Mouse (Mus musculus) lung, postnatal 0 days (tissue): ENCODE data around the gene Gzme. TPM values are rescaled to one million over a fixed set of nuclear protein-coding genes. Genes with fewer than 3 reads are reported as not detected.
"Not testable (repeated sequence)": the region's sequence is repeated elsewhere in the genome, so short reads cannot be mapped to it uniquely, and the experiment has no call there.

Source experiments
- ATAC-seq: fragments of 200-750 bp; cut with Nextera tagmentation; 2 replicates; pipeline ENCODE4 v1.8.0; 2017; ENCODE audit warnings: moderate library complexity
- DNase-seq: peaks from one replicate; pipeline ENCODE4 v3.0.0-alpha.2; 2016; ENCODE audit warnings: low spot score
- H3K27ac ChIP-seq: fragments of 300-500 bp; sonication (generic); 2 replicates; pipeline ENCODE4 v1.5.1; 2014; ENCODE audit warnings: antibody characterized with exemption, mild to moderate bottlenecking, low read length, mixed read lengths
- H3K27me3 ChIP-seq: fragments of 300-500 bp; sonication (generic); replicated peaks from 2 replicates; pipeline ENCODE4 v1.6.1; 2014; ENCODE audit warnings: low read length, mixed read lengths; ENCODE audit not compliant: insufficient read depth
- H3K36me3 ChIP-seq: fragments of 300-500 bp; sonication (generic); 2 replicates; pipeline ENCODE4 v1.6.1; 2014; ENCODE audit warnings: low read length, mixed read lengths; ENCODE audit not compliant: insufficient read depth
- H3K4me1 ChIP-seq: fragments of 300-500 bp; sonication (generic); 2 replicates; pipeline ENCODE4 v1.6.1; 2014; ENCODE audit warnings: antibody characterized with exemption, low read depth, low read length, mixed read lengths; ENCODE audit not compliant: insufficient read depth
- H3K4me2 ChIP-seq: fragments of 300-500 bp; sonication (generic); replicated peaks from 2 replicates; pipeline ENCODE4 v1.6.1; 2014; ENCODE audit warnings: low read depth, mild to moderate bottlenecking, low read length, moderate library complexity, mixed read lengths
- H3K4me3 ChIP-seq: fragments of 300-500 bp; sonication (generic); 2 replicates; pipeline ENCODE4 v1.5.1; 2014; ENCODE audit warnings: low read depth, low read length
- H3K9ac ChIP-seq: fragments of 300-500 bp; sonication (generic); replicated peaks from 2 replicates; pipeline ENCODE4 v1.6.1; 2014; ENCODE audit warnings: low read depth, mild to moderate bottlenecking
- H3K9me3 ChIP-seq: fragments of 300-500 bp; sonication (generic); 2 replicates; pipeline ENCODE4 v1.6.1; 2016; ENCODE audit warnings: low read length, mixed read lengths
- CTCF ChIP-seq: IDR thresholded peaks from 2 replicates; pipeline ENCODE4 v1.5.1; 2016; ENCODE audit warnings: antibody characterized with exemption, mild to moderate bottlenecking
- EP300 ChIP-seq: IDR thresholded peaks from 2 replicates; pipeline ENCODE4 v1.6.1; 2016; ENCODE audit warnings: antibody characterized with exemption, mild to moderate bottlenecking, control low read depth
- WGBS: fragments of 180-500 bp; shearing (Covaris S2); extraction: QIAGEN DNeasy Blood & Tissue Kit; methylation state at CpG from one replicate; pipeline ENCODE4 v1.1.7; 2014; 5-methylcytosine and 5-hydroxymethylcytosine counted together
- polyA plus RNA-seq: library from polyadenylated mRNA; unstranded; fragments of >200 nt; fragmentation: Nextera tagmentation; extraction: Ambion mirVana; gene quantifications from 2 replicates; pipeline ENCODE4 v1.2.1, GENCODE M21; 2015

Gene Gzme
- polyA plus RNA-seq, 1 experiment from 2014 or later = not detected

- no peak for ATAC-seq
- Histone ChIP-seq H3K4me1 (no peaks in the 10 kb centered on the region), H3K9ac (no peak overlapping the region), H3K27me3 (no peaks in the 10 kb centered on the region), H3K36me3 (no peaks in the 10 kb centered on the region), H3K27ac (no peak overlapping the region), H3K4me3 (no peak overlapping the region), H3K4me2 (no peak overlapping the region), H3K9me3 (no peaks in the 10 kb centered on the region)
- WGBS = 45% methylated on average over 3 of the region's 3 CpGs
- TF ChIP-seq CTCF (peak; percentile 33; the same call in 1 of the 2 replicates), EP300 (no peak)
- no peak for DNase-seq
These were observed 7.9 kb upstream of the Gzme start for GRCm38 (mm10) chr14:56128341-56128740.

GRCm38 (mm10) chr14:56123516-56123915 is 3.1 kb upstream of the Gzme start:
- Histone ChIP-seq H3K4me3 (no peak overlapping the region), H3K4me1 (no peaks in the 10 kb centered on the region), H3K27ac (no peak overlapping the region), H3K9me3 (no peaks in the 10 kb centered on the region), H3K9ac (no peak overlapping the region), H3K27me3 (no peaks in the 10 kb centered on the region), H3K36me3 (no peaks in the 10 kb centered on the region), H3K4me2 (no peak overlapping the region)
- no peak for TF ChIP-seq EP300
- no peak for TF ChIP-seq CTCF
- DNase-seq = no peak
- WGBS = 83% methylated on average over 3 of the region's 3 CpGs
- ATAC-seq = no peak

- not testable (repeated sequence) for H3K9me3 ChIP-seq, H3K27ac ChIP-seq, ATAC-seq, H3K4me1 ChIP-seq, H3K27me3 ChIP-seq, H3K4me2 ChIP-seq, DNase-seq, H3K4me3 ChIP-seq, H3K9ac ChIP-seq, H3K36me3 ChIP-seq
- 91% methylated on average over 33 of the region's 33 CpGs for WGBS
These were observed 4.7 kb downstream of the Gzme start for GRCm38 (mm10) chr14:56115531-56116310.

DNA sequence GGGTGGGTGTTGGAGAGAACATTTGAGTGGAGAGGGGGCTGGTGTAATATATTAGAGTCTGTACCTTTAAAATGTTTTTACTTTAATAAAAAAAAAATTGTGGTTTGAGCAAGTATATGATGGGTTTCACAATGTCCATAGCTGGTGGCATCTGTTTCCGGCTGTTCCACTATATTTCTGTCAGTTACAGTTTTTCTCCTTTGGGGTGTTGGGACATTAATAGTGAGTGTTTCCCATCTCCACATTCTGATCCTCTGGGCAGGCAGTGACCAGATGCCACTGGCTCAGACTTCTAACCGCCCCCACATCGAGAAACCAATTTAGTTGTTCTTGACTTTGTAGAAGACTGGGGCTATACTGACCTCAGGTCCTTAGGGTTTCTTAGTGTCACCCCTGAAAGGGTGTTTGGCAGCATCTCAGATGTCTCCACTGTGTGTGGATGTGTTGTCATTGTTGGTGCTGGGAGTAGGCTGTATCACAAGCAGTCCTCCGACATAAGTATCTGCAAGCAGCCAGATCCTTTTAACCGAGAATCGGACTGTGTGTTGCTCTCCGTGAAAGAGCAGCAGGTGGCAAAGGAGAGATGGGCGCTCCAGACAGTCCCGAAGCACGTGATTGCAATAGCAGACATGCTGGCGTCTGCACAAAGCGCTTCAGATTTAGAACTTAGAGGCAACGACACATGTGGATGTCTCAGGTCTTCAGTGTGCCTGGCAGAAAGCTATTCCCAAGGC is 14.8 kb downstream of the Gzme start:
- Histone ChIP-seq H3K9me3 (no peaks in the 10 kb centered on the region), H3K27me3 (no peaks in the 10 kb centered on the region), H3K4me1 (no peaks in the 10 kb centered on the region), H3K4me2 (no peak overlapping the region), H3K27ac (no peak overlapping the region), H3K36me3 (no peaks in the 10 kb centered on the region), H3K9ac (no peak overlapping the region), H3K4me3 (no peak overlapping the region)
- no peak for TF ChIP-seq EP300
- TF ChIP-seq CTCF = no peak
- DNase-seq = peak; percentile 24
- 72% methylated on average over 13 of the region's 13 CpGs for WGBS
- ATAC-seq = peak; percentile 17; the same call in 1 of the 2 replicates

DNA sequence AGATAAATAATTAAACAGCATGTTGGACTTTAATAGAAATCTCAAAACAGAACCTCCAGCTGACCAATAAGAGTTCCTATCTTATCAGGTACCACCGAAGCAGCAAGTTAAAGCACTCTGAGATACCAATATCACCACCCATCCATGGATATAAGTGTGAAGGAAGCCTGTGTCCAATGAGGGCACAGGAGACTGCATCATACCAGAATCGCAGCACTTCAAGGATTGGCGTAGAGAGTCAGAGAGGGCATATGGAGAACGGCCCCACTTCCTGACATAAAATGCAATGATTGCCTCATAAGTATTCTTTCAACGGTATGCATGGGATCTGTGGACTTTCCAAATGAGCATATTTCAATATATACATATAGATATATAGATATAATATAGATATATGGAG is 15.4 kb downstream of the Gzme start:
- H3K27me3 ChIP-seq = no peaks in the 10 kb centered on the region
- H3K27ac ChIP-seq = no peak overlapping the region
- H3K4me2 ChIP-seq = no peak overlapping the region
- no peak overlapping the region for H3K4me3 ChIP-seq
- H3K36me3 ChIP-seq = no peaks in the 10 kb centered on the region
- TF ChIP-seq EP300 (no peak), CTCF (no peak)
- ATAC-seq (no peak), DNase-seq (no peak)
- H3K4me1 ChIP-seq = no peaks in the 10 kb centered on the region
- no peaks in the 10 kb centered on the region for H3K9me3 ChIP-seq
- no peak overlapping the region for H3K9ac ChIP-seq
- WGBS = 68% methylated on average over 5 of the region's 5 CpGs

DNA sequence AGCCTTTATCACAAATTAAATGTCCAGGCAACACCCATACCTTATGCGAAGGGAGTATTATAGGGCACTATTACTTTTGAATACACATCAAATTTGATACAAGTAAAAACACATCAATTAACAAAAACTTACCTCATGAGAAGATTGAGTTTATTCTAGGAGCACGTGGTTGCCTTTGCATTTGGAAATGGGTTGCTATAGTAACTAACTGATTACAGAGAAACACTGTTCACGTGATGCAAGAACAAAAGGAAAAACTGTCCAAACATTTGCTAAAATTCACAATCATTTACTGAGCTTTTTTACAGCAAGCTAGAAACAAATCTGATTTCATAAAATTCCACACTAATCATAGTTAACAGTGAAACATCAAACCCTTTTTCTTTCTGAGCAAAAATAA is 17.0 kb downstream of the Gzme start:
- H3K4me3 ChIP-seq = no peak overlapping the region
- no peak for TF ChIP-seq CTCF
- ATAC-seq = no peak
- no peaks in the 10 kb centered on the region for H3K9me3 ChIP-seq
- no peaks in the 10 kb centered on the region for H3K36me3 ChIP-seq
- no peak overlapping the region for H3K9ac ChIP-seq
- WGBS = 55% methylated on average over 3 of the region's 3 CpGs
- H3K4me2 ChIP-seq = no peak overlapping the region
- H3K27me3 ChIP-seq = no peaks in the 10 kb centered on the region
- no peak overlapping the region for H3K27ac ChIP-seq
- H3K4me1 ChIP-seq = no peaks in the 10 kb centered on the region
- no peak for DNase-seq
